Mouse (Mus musculus): Measurements from ENCODE around the gene Cenpx. TPM values are rescaled to one million over a fixed set of nuclear protein-coding genes. Genes with fewer than 3 reads are reported as not detected.

The Cenpx gene
- total RNA-seq, 1 experiment, result 53.9 TPM

DNA sequence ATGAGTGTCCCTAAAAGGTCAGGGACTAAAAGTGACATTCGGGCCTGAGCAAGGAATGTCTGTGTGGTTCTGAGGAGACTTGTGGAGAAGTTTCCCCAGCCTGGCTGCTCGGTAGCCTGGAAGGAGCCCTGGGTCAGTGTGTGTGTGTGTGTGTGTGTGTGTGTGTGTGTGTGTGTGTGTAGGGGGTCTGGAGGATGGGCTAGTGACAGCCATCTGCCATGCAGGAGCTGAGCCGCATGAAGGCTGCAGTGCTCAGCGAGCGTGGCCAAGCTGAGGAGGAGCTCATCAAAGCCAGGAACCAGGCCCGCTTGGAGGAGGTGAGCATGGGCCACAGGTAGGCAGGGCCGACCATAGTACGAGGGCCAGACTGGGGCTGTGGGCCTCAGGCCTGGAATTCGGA, 5.7 kb upstream of the Cenpx start:
- in situ Hi-C loops (cut with MboI; ENCODE audit: low sequenced_read_pairs in 2 of 2, unreplicated experiment in 2 of 2), result no loop called here
- Histone ChIP-seq H3K9ac (ENCODE audit: insufficient read depth, low read depth, low read length, poor library complexity, severe bottlenecking) (no peak overlapping the region), H3K27ac (ENCODE audit: insufficient read depth, low read depth, low read length, poor library complexity, severe bottlenecking) (no peak overlapping the region), H3K4me1 (ENCODE audit: control insufficient read depth in 2 of 2, insufficient read depth in 2 of 2, low read length in 2 of 2, poor library complexity in 1 of 2) (peaks cover 0 to 3% of the 10 kb centered on the region in 2 experiments; a peak in 2 of 4 replicates), H3K36me3 (ENCODE audit: control insufficient read depth, insufficient read depth, low read length, poor library complexity, severe bottlenecking) (peaks cover 14% of the 10 kb centered on the region; the same call in 1 of the 2 replicates), H3K4me3 (ENCODE audit: insufficient read depth in 1 of 2, low read depth in 1 of 2, low read length in 2 of 2, poor library complexity in 1 of 2, severe bottlenecking in 1 of 2) (no peak overlapping the region), H3K9me3 (ENCODE audit: control insufficient read depth, insufficient read depth, low read depth, low read length) (no peaks in the 10 kb centered on the region)
- TF ChIP-seq ZNF384 (IDR thresholded peaks at IDR 0.05; ENCODE audit: low read depth, low read length), result no peak
- no peak for TF ChIP-seq CHD2 (IDR thresholded peaks at IDR 0.05; ENCODE audit: low read depth, low read length)
- TF ChIP-seq MAFK (IDR thresholded peaks at IDR 0.05; ENCODE audit: insufficient read depth, low read depth, low read length), result no peak
- no peak for TF ChIP-seq ZC3H11A (IDR thresholded peaks at IDR 0.05; ENCODE audit: borderline replicate concordance, low read depth, low read length)
- TF ChIP-seq HCFC1 (IDR thresholded peaks at IDR 0.05; ENCODE audit: borderline replicate concordance, insufficient read depth, low read length), result no peak
- no peak for DNase-seq (ENCODE audit: low read depth, low spot score)

DNA sequence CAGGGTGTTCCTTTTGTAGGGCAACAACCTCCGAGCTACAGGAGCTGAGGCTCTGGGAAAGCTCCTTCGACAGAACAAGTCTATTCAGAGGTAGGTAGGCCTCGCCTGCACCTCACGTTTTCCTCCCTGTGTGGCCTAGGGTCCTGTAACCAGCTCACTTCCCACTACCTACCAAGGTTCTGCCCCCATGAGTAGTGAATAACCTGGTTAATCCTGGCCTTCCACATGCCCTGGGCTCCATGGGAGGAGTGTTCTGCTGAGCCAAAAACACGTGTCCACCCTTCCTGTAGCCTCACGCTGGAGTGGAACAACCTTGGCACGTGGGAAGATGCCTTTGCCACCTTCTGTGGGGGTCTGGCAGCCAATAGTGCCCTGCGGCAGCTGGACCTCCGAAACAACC, 1.6 kb upstream of the Cenpx start:
- Histone ChIP-seq H3K9ac (ENCODE audit: insufficient read depth, low read depth, low read length, poor library complexity, severe bottlenecking) (no peak overlapping the region), H3K36me3 (ENCODE audit: control insufficient read depth, insufficient read depth, low read length, poor library complexity, severe bottlenecking) (peaks cover 25% of the 10 kb centered on the region), H3K9me3 (ENCODE audit: control insufficient read depth, insufficient read depth, low read depth, low read length) (no peaks in the 10 kb centered on the region), H3K4me1 (ENCODE audit: control insufficient read depth in 2 of 2, insufficient read depth in 2 of 2, low read length in 2 of 2, poor library complexity in 1 of 2) (peaks cover 0 to 7% of the 10 kb centered on the region in 2 experiments; a peak in 1 of 4 replicates), H3K27ac (ENCODE audit: insufficient read depth, low read depth, low read length, poor library complexity, severe bottlenecking) (no peak overlapping the region), H3K4me3 (ENCODE audit: insufficient read depth in 1 of 2, low read depth in 1 of 2, low read length in 2 of 2, poor library complexity in 1 of 2, severe bottlenecking in 1 of 2) (no peak overlapping the region)
- in situ Hi-C loops (cut with MboI; ENCODE audit: low sequenced_read_pairs in 2 of 2, unreplicated experiment in 2 of 2), result no loop called here
- TF ChIP-seq ZNF384 (IDR thresholded peaks at IDR 0.05; ENCODE audit: low read depth, low read length) (no peak), CHD2 (IDR thresholded peaks at IDR 0.05; ENCODE audit: low read depth, low read length) (no peak), ZC3H11A (IDR thresholded peaks at IDR 0.05; ENCODE audit: borderline replicate concordance, low read depth, low read length) (no peak), MAFK (IDR thresholded peaks at IDR 0.05; ENCODE audit: insufficient read depth, low read depth, low read length) (no peak), HCFC1 (IDR thresholded peaks at IDR 0.05; ENCODE audit: borderline replicate concordance, insufficient read depth, low read length) (no peak)
- no peak for DNase-seq (ENCODE audit: low read depth, low spot score)

DNA sequence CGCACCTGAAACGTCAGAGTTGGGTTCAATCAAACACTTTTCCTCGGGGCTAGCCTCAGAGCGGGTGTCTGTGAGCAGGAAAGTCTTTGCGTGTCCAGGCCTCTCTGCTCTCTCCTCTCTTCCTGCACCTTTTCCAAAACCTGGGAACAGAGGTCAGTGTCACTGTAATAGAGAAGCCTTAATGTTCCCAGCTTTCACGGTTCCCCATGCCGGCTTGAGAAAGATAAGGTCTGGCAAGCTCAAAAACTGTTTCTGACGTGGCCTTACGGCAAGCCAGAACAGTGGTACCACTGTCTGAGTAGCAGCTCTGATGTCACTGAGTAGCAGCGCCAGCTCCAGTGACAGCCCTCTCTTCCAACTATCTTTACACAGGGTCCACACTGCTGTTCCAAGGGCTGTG, 1.0 kb upstream of the Cenpx start:
- Histone ChIP-seq H3K4me1 (ENCODE audit: control insufficient read depth in 2 of 2, insufficient read depth in 2 of 2, low read length in 2 of 2, poor library complexity in 1 of 2) (peaks cover 0 to 7% of the 10 kb centered on the region in 2 experiments; a peak in 1 of 4 replicates), H3K9ac (ENCODE audit: insufficient read depth, low read depth, low read length, poor library complexity, severe bottlenecking) (peak overlapping the region; percentile 64; the same call in 1 of the 2 replicates), H3K36me3 (ENCODE audit: control insufficient read depth, insufficient read depth, low read length, poor library complexity, severe bottlenecking) (peaks cover 26% of the 10 kb centered on the region), H3K9me3 (ENCODE audit: control insufficient read depth, insufficient read depth, low read depth, low read length) (no peaks in the 10 kb centered on the region), H3K27ac (ENCODE audit: insufficient read depth, low read depth, low read length, poor library complexity, severe bottlenecking) (no peak overlapping the region), H3K4me3 (ENCODE audit: insufficient read depth in 1 of 2, low read depth in 1 of 2, low read length in 2 of 2, poor library complexity in 1 of 2, severe bottlenecking in 1 of 2) (peak overlapping the region; percentile 64 to 70; a peak in 3 of 4 replicates)
- TF ChIP-seq ZC3H11A (IDR thresholded peaks at IDR 0.05; ENCODE audit: borderline replicate concordance, low read depth, low read length) (no peak), MAFK (IDR thresholded peaks at IDR 0.05; ENCODE audit: insufficient read depth, low read depth, low read length) (no peak), ZNF384 (IDR thresholded peaks at IDR 0.05; ENCODE audit: low read depth, low read length) (no peak), CHD2 (IDR thresholded peaks at IDR 0.05; ENCODE audit: low read depth, low read length) (no peak), HCFC1 (IDR thresholded peaks at IDR 0.05; ENCODE audit: borderline replicate concordance, insufficient read depth, low read length) (no peak)
- in situ Hi-C loops (cut with MboI; ENCODE audit: low sequenced_read_pairs in 2 of 2, unreplicated experiment in 2 of 2), result no loop called here
- no peak for DNase-seq (ENCODE audit: low read depth, low spot score)

DNA sequence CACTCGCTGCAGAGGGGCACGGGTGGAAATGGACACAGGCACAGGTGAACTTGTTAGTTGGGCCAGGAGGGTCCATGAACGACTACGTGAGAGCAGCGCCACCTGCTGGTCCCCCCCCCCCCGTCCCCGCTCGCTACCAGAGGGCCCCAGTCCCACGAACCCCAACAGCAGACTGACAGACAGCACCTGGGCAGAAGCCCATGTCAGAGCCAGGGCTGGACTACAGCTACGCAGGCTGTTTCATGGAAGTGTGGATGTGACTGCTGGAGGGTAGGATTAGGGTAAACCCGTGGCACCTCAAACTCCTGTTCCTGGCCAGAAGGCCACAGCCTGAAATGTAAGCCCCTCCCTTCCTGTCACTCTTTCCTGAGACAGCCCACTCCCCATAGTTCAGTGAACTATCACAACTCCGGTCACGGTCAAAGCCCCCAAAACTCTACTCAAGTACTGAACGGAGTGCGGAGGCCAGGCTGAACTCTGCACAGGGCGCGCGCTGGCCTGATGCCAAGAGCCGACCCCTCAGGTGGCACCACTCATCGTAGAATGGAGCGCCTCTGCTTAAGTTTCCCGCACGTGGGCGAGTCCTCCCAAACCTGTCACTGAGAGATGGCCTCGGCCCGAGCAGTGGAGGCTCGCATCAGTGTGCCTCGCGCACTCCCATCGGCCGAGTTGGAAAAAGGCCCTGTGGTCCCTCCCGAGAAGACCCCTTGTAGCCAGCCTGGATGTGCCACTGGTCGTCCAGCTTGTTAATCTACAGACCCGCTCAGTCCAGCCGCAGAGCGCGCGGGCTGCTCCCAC, 568 bp downstream of the Cenpx start:
- no peak for DNase-seq (ENCODE audit: low read depth, low spot score)
- Histone ChIP-seq H3K4me3 (ENCODE audit: insufficient read depth in 1 of 2, low read depth in 1 of 2, low read length in 2 of 2, poor library complexity in 1 of 2, severe bottlenecking in 1 of 2) (peak overlapping the region; percentile 76 to 96), H3K9me3 (ENCODE audit: control insufficient read depth, insufficient read depth, low read depth, low read length) (no peaks in the 10 kb centered on the region), H3K4me1 (ENCODE audit: control insufficient read depth in 2 of 2, insufficient read depth in 2 of 2, low read length in 2 of 2, poor library complexity in 1 of 2) (peaks cover 1 to 19% of the 10 kb centered on the region in 2 experiments; a peak in 3 of 4 replicates), H3K27ac (ENCODE audit: insufficient read depth, low read depth, low read length, poor library complexity, severe bottlenecking) (no peak overlapping the region), H3K9ac (ENCODE audit: insufficient read depth, low read depth, low read length, poor library complexity, severe bottlenecking) (peak overlapping the region; percentile 74), H3K36me3 (ENCODE audit: control insufficient read depth, insufficient read depth, low read length, poor library complexity, severe bottlenecking) (peaks cover 25% of the 10 kb centered on the region)
- no peak for TF ChIP-seq ZC3H11A (IDR thresholded peaks at IDR 0.05; ENCODE audit: borderline replicate concordance, low read depth, low read length)
- peak; percentile 23; the same call in 1 of the 2 replicates for TF ChIP-seq HCFC1 (IDR thresholded peaks at IDR 0.05; ENCODE audit: borderline replicate concordance, insufficient read depth, low read length)
- in situ Hi-C loops (cut with MboI; ENCODE audit: low sequenced_read_pairs in 2 of 2, unreplicated experiment in 2 of 2), result no loop called here
